Mouse (Mus musculus) kidney, adult 11 months (tissue): ENCODE data around the gene Map3k21.

Experiments
- DNase-seq: peaks from one replicate; pipeline ENCODE4 v3.0.0; 2022

Gene Map3k21

DNA sequence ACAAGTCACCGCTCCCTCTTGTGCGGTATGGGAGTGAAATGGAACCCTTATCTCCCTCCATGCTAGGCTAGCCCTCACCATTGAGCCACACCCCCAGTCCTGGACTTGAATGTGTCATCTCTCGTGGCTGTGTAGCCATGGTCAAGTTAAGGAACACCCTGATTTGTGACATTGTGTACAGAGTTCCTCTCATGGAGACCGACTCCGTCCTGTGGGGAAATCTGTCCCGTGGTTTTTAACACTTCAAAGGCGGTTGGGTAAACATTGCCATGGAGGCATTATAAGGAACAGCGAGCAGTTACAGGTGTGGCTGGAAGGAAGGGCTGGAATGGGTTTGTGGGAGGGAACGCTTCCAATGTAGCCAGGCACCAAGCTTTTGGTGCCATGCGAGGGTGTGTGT is 6.8 kb downstream of the Map3k21 start:
- DNase-seq: no peak

GRCm38 (mm10) chr8:125918719-125919118 is 8.5 kb downstream of the Map3k21 start:
- no peak for DNase-seq

DNA sequence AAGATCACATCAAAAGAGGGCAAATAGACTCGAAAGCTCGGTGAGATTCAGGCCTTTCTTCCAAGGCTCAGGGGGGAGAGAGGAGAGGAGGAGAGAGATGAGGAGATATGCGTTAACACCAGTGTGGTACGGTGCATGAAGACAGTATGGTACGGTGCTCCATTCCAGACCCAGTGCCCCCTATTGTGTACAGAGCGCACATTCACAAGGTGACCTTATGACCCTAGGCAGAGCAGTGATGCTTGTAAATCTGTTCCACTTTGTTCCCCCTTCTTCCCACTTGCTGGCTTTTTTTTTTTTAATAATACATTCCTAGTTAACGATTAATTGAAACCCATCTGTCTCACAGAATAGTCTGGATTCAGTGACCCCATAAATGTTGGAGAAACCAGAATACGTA is 9.3 kb downstream of the Map3k21 start:
- no peak for DNase-seq

- no peak for DNase-seq
Measured at GRCm38 (mm10) chr8:125920281-125920680, 10.0 kb downstream of the Map3k21 start.

DNA sequence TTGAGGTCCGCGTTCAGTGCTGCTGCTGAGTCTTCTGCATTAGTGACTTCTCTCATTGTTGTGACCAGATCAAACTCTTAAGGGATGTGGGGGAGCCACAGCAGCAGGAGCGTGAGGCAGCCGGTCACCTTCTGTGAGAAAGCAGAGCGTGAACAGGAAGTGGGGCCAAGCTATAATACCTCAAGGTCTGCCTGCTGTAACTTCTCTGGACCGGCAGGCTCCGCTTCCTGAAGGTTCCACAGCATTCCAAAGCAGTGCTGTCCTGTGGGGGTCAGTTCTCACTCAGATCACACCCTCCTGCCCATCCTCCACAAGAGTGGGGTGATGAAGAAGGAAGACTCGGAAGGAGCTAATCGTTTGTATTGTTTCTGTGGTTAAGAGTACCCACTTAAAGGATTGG is 10.5 kb downstream of the Map3k21 start:
- peak; percentile 44 for DNase-seq

DNA sequence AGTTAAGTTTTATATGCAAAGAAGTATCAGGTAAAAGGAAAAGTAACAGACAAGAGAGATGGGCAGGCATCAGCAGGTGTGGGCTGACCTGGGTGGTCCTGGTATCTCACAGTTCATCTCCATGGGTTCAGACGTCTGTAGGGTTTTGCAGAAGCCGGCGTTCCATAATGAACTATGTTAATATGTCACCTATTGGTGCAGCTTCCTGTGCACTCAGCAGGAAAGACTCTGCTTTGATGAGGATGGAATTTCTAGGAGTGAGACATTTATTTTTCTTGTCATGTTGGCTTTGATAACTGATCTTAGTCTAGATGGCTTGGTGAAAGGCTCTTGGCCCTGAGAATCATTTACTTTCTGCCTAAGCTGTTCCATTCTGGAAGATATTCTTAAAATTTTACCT is 12.1 kb downstream of the Map3k21 start:
- no peak for DNase-seq

- DNase-seq: no peak
Measured at GRCm38 (mm10) chr8:125926636-125927035, 16.4 kb downstream of the Map3k21 start.

DNA sequence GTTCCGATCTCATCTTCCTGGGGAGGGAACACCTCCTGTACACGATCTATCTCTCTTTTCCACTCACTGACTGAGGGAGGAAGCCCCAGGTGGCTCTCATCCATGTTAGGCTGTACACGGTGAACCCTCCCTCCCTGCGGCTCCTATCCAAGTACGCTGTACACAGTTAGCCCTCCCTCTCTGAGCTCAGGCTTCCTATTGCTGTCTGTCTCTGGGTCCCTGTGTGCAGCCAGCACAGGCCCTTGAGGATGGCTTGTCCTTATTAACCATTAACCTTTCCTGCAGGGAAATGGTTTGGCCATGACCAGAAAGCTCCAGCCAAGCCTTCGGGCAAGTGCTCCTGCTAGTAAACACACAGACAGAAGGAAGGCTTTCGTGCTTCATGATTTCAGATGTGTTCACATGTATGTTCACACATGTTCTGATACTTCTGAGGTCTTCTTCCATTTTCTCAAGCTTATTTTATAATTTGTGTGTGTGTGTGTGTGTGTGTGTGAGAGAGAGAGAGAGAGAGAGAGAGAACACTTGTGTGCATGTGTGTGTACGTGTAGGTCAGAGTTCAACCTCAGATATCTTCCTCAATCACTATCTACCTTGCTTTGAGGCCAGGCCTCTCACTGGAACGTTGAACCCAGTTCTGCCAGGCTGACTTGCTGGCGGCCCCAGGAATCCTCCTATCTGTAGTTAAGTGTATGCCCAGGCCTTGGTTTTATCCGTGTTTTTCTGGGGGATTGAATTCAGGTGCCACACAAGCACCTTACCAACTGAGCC is 20.2 kb downstream of the Map3k21 start:
- DNase-seq: peak; percentile 84

GRCm38 (mm10) chr8:125931822-125932221 is 21.6 kb downstream of the Map3k21 start:
- DNase-seq: no peak

GRCm38 (mm10) chr8:125935649-125936048 is 25.4 kb downstream of the Map3k21 start:
- DNase-seq: peak; percentile 55

GRCm38 (mm10) chr8:125944511-125944910 is 34.3 kb downstream of the Map3k21 start:
- DNase-seq: no peak

- DNase-seq: peak; percentile 24
Measured at GRCm38 (mm10) chr8:125948696-125949308, 38.6 kb downstream of the Map3k21 start.

GRCm38 (mm10) chr8:125950007-125950940 is 40.0 kb downstream of the Map3k21 start:
- DNase-seq: peak; percentile 82

DNA sequence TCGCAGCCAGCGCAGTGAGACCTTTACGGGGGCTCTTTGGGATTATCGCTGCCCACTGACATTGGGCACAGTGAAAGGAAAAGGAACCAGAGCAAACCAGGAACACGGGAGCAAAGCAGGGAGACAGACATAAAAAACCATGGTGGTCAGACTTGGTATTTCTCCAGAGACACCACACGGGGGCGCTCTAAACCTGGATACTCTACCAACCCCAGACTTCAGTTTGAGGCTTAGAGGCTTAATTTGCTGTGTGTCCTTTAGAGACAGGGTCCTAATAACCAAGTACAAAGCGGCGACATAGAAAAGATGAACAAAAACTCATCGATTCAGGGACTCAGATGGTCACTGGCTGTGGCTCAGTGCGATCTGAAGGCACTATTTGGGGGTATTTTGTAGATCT is 45.4 kb downstream of the Map3k21 start:
- no peak for DNase-seq

DNA sequence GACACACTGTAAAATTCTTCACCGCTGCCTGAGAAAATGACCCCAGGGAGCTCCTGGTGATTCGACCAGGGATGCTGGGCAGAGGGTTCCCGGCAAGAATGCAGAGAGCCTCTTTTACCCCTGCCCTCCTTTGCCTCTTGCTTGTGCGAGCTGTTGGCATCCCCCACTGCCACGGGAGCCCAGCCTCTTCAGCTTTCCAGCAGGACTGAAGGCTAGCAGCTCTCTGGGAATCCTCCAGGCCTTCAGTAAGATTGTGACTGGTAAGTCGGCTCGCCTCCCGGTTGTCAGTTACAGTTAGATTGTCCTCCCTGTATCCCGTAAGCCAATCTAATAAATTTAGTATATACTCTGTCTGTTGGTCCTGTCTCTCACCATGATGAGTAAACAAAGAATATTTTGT is 46.5 kb downstream of the Map3k21 start:
- DNase-seq: no peak

- no peak for DNase-seq
Measured at GRCm38 (mm10) chr8:125957226-125957993, 47.2 kb downstream of the Map3k21 start.

DNA sequence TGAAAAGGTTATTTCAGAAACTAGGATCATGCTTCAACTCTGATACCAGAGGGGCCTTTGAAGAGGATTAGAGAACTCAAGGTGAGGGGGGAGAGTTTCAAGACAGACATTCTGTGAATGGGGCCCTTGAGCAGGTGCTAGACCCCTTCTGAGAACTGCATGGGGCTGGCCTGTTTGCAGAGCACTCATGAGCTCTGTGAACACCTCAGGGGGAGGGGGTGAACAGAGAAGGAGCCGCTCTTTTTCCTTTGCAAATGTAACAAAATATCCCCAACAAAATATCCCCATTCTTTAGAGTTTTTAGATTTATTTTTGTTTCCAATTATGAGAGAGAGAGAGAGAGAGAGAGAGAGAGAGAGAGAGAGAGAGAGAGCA is 47.7 kb downstream of the Map3k21 start:
- DNase-seq: no peak

DNA sequence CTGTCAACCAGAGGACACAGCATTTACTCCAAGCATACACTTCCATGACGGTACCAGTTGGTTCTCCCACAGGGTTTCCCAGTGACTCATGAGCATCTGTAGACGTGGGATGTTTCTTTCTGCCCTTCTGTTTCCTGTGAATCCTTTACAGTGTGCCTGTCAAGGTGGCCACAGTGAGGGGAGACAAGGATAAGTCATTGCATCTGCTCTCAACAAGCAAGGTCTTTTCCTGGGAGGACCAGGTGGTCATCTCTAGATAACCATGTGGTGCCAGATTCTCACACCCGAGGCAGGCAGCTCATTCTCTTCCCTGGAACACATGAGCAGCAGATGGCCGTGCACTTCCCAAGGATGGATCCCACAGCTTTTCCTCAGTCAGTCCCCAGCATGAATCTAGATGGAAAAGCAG is 49.1 kb downstream of the Map3k21 start:
- DNase-seq: no peak

DNA sequence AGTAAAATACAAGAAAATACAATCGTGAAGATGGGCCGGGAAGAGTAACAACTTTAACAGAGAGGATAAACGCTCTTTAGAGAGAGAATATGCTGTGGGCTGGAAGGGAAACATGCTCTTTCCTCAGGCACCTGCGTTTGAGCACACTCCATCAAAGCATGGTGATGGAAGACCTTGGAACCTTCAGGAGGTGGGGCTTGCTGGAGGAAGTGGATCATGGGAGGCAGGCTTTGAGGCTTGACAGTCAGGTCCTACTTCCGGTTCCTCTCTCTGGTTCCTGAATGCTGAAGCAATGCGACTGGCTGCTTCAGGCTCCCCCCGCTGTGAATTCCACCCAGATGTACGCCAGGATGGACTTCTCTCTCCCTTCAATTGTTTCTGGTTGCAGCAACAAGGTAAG is 49.8 kb downstream of the Map3k21 start:
- DNase-seq: no peak

GRCm38 (mm10) chr8:125961790-125962189 is 51.5 kb downstream of the Map3k21 start:
- no peak for DNase-seq

- DNase-seq: no peak
Measured at GRCm38 (mm10) chr8:125963807-125964211, 53.6 kb downstream of the Map3k21 start.

DNA sequence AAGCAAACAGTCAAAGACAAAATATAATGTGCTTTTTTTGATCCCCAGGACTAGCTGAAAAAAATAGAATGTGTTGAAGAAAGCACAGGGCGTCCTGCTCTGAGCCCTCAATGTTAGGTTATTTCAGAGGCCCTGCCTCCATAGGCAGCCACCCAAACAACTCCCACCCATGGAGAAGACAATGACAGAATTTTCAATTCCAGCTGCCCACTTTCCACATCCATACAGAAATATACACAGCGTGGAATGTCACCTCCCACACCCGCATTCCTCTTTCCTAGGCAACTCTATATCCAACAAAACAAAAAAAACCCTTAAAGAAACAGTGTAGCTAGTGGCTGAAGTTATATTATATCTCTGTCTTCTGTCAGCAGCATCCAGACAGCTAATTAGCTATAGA is 61.1 kb downstream of the Map3k21 start:
- no peak for DNase-seq

DNA sequence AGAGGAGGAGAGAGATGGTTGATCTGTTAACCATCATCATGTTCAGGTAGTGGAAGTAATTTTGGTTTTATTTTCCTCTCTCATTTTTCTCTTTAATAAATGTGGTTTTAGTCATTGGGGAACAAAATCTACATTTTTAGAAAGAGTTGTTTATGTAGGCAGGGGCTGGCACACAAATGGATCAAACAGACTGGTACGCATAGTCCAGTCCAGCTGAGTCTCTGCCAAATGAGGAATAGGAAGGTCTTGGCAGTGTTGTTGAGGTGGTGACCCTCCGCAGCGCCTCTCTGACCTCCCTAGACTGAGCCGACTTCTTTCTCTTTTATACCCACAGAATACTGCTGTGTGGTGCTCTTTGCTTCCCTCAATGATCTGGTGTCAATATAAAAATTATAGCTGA is 65.7 kb downstream of the Map3k21 start:
- DNase-seq: no peak
